Mouse (Mus musculus) cerebellum, adult 2 months (tissue): Measurements from ENCODE around the gene Plekhg6.

ENCODE experiments used
- CTCF ChIP-seq: fragments of 200-500 bp; IDR thresholded peaks from 2 replicates; pipeline ENCODE4 v1.5.1; 2011; ENCODE audit warnings: low read depth, mild to moderate bottlenecking, control low read depth, low read length, moderate library complexity, borderline replicate concordance; ENCODE audit not compliant: insufficient read depth
- POLR2A ChIP-seq: fragments of 200-500 bp; IDR thresholded peaks from 2 replicates; pipeline ENCODE4 v1.6.1; 2011; ENCODE audit warnings: low read length, control low read depth, borderline replicate concordance; ENCODE audit not compliant: insufficient read depth

- no peak for TF ChIP-seq POLR2A
- no peak for TF ChIP-seq CTCF
Observed at GRCm38 (mm10) chr6:125380372-125381360, at the start of gene Plekhg6.
